Mouse (Mus musculus): ENCODE data around the gene Kat6b.

- TF ChIP-seq POLR2A (IDR thresholded peaks at IDR 0.05; ENCODE audit: low read depth, low read length) (no peak), CTCF (conservative IDR thresholded peaks at IDR 0.05; ENCODE audit: insufficient read depth, insufficient read length, low read depth, low read length) (no peak)
These were observed 172.6 kb downstream of the Kat6b start for GRCm38 (mm10) chr14:21653813-21654212.

Measured in kidney, adult 2 months (tissue).